Mouse (Mus musculus) E14TG2a.4 (cell line): ENCODE measurements around the gene Fyn.

ENCODE experiments used
- CTCF ChIP-seq: conservative IDR thresholded peaks from 2 replicates; pipeline ENCODE4 v1.5.1; 2014; ENCODE audit warnings: low read length
- NANOG ChIP-seq: IDR thresholded peaks from 2 replicates; pipeline ENCODE4 v1.6.1; 2014; ENCODE audit warnings: borderline replicate concordance, low read length, mixed read lengths
- POU5F1 ChIP-seq: IDR thresholded peaks from 2 replicates; pipeline ENCODE4 v1.6.1; 2014; ENCODE audit warnings: low read length, borderline replicate concordance

- TF ChIP-seq CTCF (no peak), POU5F1 (no peak), NANOG (no peak)
These were observed 35.5 kb downstream of the Fyn start for GRCm38 (mm10) chr10:39404175-39404574.
